Mouse (Mus musculus): ENCODE measurements around the gene Tshz2. TPM values are rescaled to one million over a fixed set of nuclear protein-coding genes. Genes with fewer than 3 reads are reported as not detected.
A peak's percentile ranks its signal among the peaks of the same experiment; 100 is the strongest.

Tshz2 gene
- total RNA-seq, 2 experiments from 2014 or later = 10.3 to 14.8 TPM

DNA sequence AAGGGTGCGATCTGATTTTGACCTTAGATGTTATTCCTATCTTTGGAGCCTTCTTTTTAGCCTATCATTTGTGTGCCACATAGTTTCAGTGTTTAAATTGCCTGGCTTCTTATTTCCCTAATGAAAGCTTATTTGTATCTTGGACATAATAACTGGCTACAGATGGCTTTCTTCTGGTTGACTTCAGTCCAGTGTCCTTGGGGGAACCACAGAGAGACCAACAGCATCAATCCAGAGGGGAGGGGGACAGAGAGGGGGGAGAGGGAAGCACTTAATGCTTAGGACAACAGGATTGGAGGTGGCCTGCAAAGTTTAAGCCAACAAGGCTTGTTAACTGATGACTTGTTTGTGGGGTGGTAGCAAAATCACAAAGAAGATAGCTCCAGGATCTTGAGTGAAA lies 356.4 kb downstream of the Tshz2 start:
- no peak overlapping the region for H3K27ac ChIP-seq
- intact Hi-C loops (cut with DNase I) = no loop called here
- no peak for TF ChIP-seq CTCF (IDR thresholded peaks at IDR 0.05)
- no peak for DNase-seq
- H3K4me3 ChIP-seq = no peak overlapping the region

- Histone ChIP-seq H3K27ac (no peak overlapping the region), H3K4me3 (no peak overlapping the region)
- DNase-seq = no peak
- intact Hi-C loops (cut with DNase I) = no loop called here
- no peak for TF ChIP-seq CTCF (IDR thresholded peaks at IDR 0.05)
These were observed 358.2 kb downstream of the Tshz2 start for GRCm38 (mm10) chr2:169990991-169991390.

- intact Hi-C loops (cut with DNase I) = no loop called here
- H3K27ac ChIP-seq = peak overlapping the region; percentile 63
- DNase-seq = no peak
- no peak for TF ChIP-seq CTCF (IDR thresholded peaks at IDR 0.05)
- H3K4me3 ChIP-seq = peak overlapping the region; percentile 40
These were observed 363.2 kb downstream of the Tshz2 start for GRCm38 (mm10) chr2:169995987-169996386.

DNA sequence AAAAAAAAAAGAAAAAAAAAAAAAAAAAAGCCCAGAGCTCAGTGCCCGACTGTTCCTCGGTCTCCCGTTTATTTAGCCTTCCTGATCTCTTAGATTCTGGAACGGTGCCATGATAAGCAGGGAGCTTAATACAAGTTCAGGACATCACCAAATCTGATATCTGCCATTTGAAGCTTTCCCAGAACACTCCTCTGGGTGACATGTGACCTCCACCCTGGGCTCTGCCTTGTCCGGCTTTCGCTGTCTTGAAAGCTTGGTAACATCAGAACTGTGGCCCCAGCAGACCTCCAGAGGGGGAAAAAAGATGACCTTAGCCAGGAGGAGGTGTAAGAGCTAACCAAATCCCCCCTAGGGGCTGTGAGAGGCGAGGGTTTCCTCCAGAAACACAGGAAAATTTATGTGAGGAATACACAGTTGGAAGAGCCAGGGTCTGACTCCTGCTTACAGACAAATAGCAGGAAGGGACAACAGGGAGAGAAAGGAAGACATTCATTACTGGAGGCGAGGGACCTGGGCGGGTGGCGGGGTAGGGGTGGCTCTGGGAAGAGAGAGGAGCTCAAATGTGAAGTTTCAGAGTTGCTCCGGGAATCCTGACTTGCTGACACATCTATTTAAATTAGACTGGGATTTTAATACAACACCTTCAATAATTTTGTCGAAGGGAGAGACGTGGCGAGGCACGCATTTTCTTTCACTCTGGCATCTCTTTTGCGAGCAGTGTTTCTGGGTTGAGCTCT lies 363.9 kb downstream of the Tshz2 start:
- Histone ChIP-seq H3K4me3 (peak overlapping the region; percentile 40; the same call in 1 of the 2 replicates), H3K27ac (peak overlapping the region; percentile 63)
- no peak for TF ChIP-seq CTCF (IDR thresholded peaks at IDR 0.05)
- no peak for DNase-seq
- intact Hi-C loops (cut with DNase I) = no loop called here

GRCm38 (mm10) chr2:169997276-169998049 lies 364.6 kb downstream of the Tshz2 start:
- Histone ChIP-seq H3K4me3 (no peak overlapping the region), H3K27ac (peak overlapping the region; percentile 63)
- intact Hi-C loops (cut with DNase I) = no loop called here
- no peak for DNase-seq
- TF ChIP-seq CTCF (IDR thresholded peaks at IDR 0.05) = no peak

- DNase-seq = no peak
- no peak for TF ChIP-seq CTCF (IDR thresholded peaks at IDR 0.05)
- H3K4me3 ChIP-seq = peak overlapping the region; percentile 13; the same call in 1 of the 2 replicates
- 0 out of 2 replicates have a peak overlapping the region, but pooled peaks have one; percentile 12 for H3K27ac ChIP-seq
- intact Hi-C loops (cut with DNase I) = no loop called here
These were observed 366.1 kb downstream of the Tshz2 start for GRCm38 (mm10) chr2:169998878-169999337.

DNA sequence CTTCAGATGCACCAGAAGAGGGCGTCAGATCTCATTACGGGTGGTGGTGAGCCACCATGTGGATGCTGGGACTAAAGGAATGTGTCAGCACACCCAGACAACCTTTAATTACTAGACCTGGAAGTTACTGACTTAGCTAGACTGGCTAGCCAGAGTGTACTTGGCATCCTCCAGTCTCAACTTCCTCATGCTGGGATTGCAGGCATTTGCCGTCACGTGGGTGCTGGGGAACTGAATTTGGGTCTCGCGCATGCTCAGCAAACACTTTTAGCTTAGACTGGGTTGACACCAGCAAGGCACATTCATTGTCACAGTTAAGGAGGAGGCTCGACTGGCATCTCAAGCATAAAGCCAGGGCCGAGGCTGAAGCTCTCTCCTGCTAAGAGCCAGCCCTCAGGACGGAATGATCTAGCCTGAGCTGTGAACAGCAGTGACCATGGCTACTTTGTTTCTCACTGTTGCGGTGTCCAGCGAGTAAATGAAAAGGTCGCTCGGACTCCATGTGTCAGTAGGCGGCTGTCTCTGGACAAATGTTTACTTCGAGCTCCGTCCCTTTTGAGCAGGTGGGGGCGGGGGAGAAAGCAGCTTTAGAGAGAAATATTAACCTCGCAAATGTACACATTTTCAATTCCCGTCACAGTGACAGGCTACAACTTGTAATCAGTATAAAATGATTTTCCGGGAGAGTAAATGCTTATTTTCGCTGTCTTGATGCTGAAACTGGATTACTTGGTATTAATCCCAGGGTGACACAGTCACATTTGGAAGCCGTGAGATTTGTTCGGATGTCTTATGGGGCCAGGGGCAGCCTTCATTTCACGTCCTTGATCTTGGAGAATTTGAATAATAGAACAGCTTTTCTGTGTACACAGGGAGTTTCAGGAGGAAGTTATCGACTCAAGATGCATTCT lies 370.0 kb downstream of the Tshz2 start:
- Histone ChIP-seq H3K4me3 (peak overlapping the region; percentile 59), H3K27ac (peak overlapping the region; percentile 49)
- no peak for TF ChIP-seq CTCF (IDR thresholded peaks at IDR 0.05)
- intact Hi-C loops (cut with DNase I) = no loop called here
- DNase-seq = peak; percentile 79

- no peak for DNase-seq
- TF ChIP-seq CTCF (IDR thresholded peaks at IDR 0.05) = no peak
- intact Hi-C loops (cut with DNase I) = no loop called here
These were observed 370.9 kb downstream of the Tshz2 start for GRCm38 (mm10) chr2:170003666-170004065.

GRCm38 (mm10) chr2:170006829-170007228 lies 374.0 kb downstream of the Tshz2 start:
- no peak for TF ChIP-seq CTCF (IDR thresholded peaks at IDR 0.05)
- intact Hi-C loops (cut with DNase I) = no loop called here
- Histone ChIP-seq H3K27ac (peak overlapping the region; percentile 49), H3K4me3 (no peak overlapping the region)
- peak; percentile 47 for DNase-seq

More at GRCm38 (mm10) chr2:170003666-170004065, 370.9 kb downstream of the Tshz2 start:
- Histone ChIP-seq H3K27ac (no peak overlapping the region), H3K4me3 (no peak overlapping the region)

DNA sequence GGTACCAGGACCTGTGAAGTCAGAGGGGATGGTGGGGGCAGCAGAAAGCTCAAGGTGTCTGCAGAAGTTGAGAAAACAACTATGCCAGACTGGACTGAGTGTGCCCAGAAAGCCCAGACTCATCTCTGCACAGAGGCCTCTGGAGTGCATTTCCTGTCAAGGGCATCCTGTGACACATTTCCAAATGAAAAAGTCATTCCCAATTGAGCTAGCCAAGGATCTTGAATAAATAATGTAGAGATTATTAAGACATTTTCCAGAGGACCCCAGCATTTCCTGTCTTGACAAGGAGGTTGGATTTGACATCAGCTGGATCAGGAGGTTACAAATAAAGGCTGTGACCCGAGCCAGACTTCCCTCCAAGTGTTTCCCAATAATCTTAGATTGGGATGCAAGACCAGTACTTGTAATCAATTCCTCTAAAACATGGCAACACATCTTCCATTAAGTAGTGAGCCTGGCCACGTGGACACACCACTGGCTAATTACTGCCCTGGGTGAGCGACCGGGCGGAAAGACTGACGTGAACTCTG lies 374.7 kb downstream of the Tshz2 start:
- intact Hi-C loops (cut with DNase I) = no loop called here
- no peak overlapping the region for H3K4me3 ChIP-seq
- peak overlapping the region; percentile 49 for H3K27ac ChIP-seq

DNA sequence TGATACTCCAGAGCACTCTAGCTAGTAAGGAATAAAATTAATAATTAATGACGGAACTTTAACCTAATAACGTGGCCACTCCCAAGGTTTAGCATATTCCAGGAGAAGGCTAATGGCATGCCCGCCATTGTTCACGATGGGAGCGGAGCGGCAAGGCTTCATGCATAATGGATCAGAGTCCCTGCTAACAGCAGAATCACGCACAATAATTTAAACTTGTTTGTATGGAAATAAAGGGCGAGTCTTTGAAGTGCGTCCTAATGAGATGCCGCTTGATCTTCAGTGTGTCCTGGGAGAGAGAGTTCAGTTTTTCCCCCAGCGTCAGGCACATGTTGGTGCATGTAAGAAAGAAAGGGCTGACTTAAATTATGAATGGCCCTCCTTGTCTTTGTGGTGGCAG lies 376.9 kb downstream of the Tshz2 start:
- TF ChIP-seq CTCF (IDR thresholded peaks at IDR 0.05) = no peak
- Histone ChIP-seq H3K4me3 (no peak overlapping the region), H3K27ac (no peak overlapping the region)
- no peak for DNase-seq
- intact Hi-C loops (cut with DNase I) = no loop called here

More for the DNA sequence above, 374.7 kb downstream of the Tshz2 start:
- DNase-seq = no peak
- no peak for TF ChIP-seq CTCF (IDR thresholded peaks at IDR 0.05)

GRCm38 (mm10) chr2:170011858-170012257 lies 379.0 kb downstream of the Tshz2 start:
- intact Hi-C loops (cut with DNase I) = no loop called here
- no peak overlapping the region for H3K27ac ChIP-seq
- no peak for TF ChIP-seq CTCF (IDR thresholded peaks at IDR 0.05)
- H3K4me3 ChIP-seq = no peak overlapping the region
- DNase-seq = no peak
